Mouse (Mus musculus): ENCODE data around the gene Wdr31. TPM values are rescaled to one million over a fixed set of nuclear protein-coding genes. Genes with fewer than 3 reads are reported as not detected.
"Not testable (repeated sequence)": the region's sequence is repeated elsewhere in the genome, so short reads cannot be mapped to it uniquely, and the experiment has no call there.

The Wdr31 gene
- polyA plus RNA-seq, 1 experiment, result not detected

GRCm38 (mm10) chr4:62486162-62486696 lies 15.5 kb upstream of the Wdr31 start:
- no peak for TF ChIP-seq CTCF (IDR thresholded peaks at IDR 0.05; ENCODE audit: insufficient read depth, low read depth, low read length)
- no peak for TF ChIP-seq POLR2A (IDR thresholded peaks at IDR 0.05; ENCODE audit: insufficient read depth, low read depth, low read length)

GRCm38 (mm10) chr4:62485450-62486161 lies 14.9 kb upstream of the Wdr31 start:
- Histone ChIP-seq H3K4me3 (ENCODE audit: insufficient read depth, low read depth, low read length) (no peak overlapping the region), H3K4me1 (ENCODE audit: control insufficient read depth, insufficient read depth, low read length) (no peaks in the 10 kb centered on the region), H3K27ac (ENCODE audit: insufficient read depth, low read depth, low read length) (no peak overlapping the region)
- 83% methylated on average over 8 of the region's 8 CpGs for WGBS
- TF ChIP-seq POLR2A (IDR thresholded peaks at IDR 0.05; ENCODE audit: insufficient read depth, low read depth, low read length) (no peak), CTCF (IDR thresholded peaks at IDR 0.05; ENCODE audit: insufficient read depth, low read depth, low read length) (no peak)

More at GRCm38 (mm10) chr4:62486162-62486696, 15.5 kb upstream of the Wdr31 start:
- WGBS, result 90% methylated on average over 15 of the region's 15 CpGs
- Histone ChIP-seq H3K27ac (ENCODE audit: insufficient read depth, low read depth, low read length) (no peak overlapping the region), H3K4me3 (ENCODE audit: insufficient read depth, low read depth, low read length) (no peak overlapping the region), H3K4me1 (ENCODE audit: control insufficient read depth, insufficient read depth, low read length) (no peaks in the 10 kb centered on the region)

GRCm38 (mm10) chr4:62484928-62485327 lies 14.2 kb upstream of the Wdr31 start:
- Histone ChIP-seq H3K4me1 (ENCODE audit: control insufficient read depth, insufficient read depth, low read length) (peaks cover 4% of the 10 kb centered on the region), H3K4me3 (ENCODE audit: insufficient read depth, low read depth, low read length) (no peak overlapping the region), H3K27ac (ENCODE audit: insufficient read depth, low read depth, low read length) (no peak overlapping the region)
- WGBS, result 89% methylated on average over 3 of the region's 3 CpGs
- no peak for TF ChIP-seq CTCF (IDR thresholded peaks at IDR 0.05; ENCODE audit: insufficient read depth, low read depth, low read length)
- TF ChIP-seq POLR2A (IDR thresholded peaks at IDR 0.05; ENCODE audit: insufficient read depth, low read depth, low read length), result no peak

GRCm38 (mm10) chr4:62480709-62481605 lies 10.3 kb upstream of the Wdr31 start:
- 51% methylated on average over 10 of the region's 10 CpGs for WGBS
- Histone ChIP-seq H3K4me3 (ENCODE audit: insufficient read depth, low read depth, low read length) (no peak overlapping the region), H3K4me1 (ENCODE audit: control insufficient read depth, insufficient read depth, low read length) (peaks cover 6% of the 10 kb centered on the region), H3K27ac (ENCODE audit: insufficient read depth, low read depth, low read length) (no peak overlapping the region)
- TF ChIP-seq CTCF (IDR thresholded peaks at IDR 0.05; ENCODE audit: insufficient read depth, low read depth, low read length) (no peak), POLR2A (IDR thresholded peaks at IDR 0.05; ENCODE audit: insufficient read depth, low read depth, low read length) (no peak)

GRCm38 (mm10) chr4:62479937-62480708 lies 9.4 kb upstream of the Wdr31 start, which contains the start of gene Bspry:
Gene Bspry, plus strand, starts transcription at chr4:62480053.
- Histone ChIP-seq H3K27ac (ENCODE audit: insufficient read depth, low read depth, low read length) (no peak within 1 kb of the TSS), H3K4me3 (ENCODE audit: insufficient read depth, low read depth, low read length) (peak within 1 kb of the TSS; percentile 45), H3K4me1 (ENCODE audit: control insufficient read depth, insufficient read depth, low read length) (peaks cover 6% of the 10 kb centered on the region)
- WGBS, result 4% methylated on average over 71 of the region's 71 CpGs
- TF ChIP-seq POLR2A (IDR thresholded peaks at IDR 0.05; ENCODE audit: insufficient read depth, low read depth, low read length), result no peak
- TF ChIP-seq CTCF (IDR thresholded peaks at IDR 0.05; ENCODE audit: insufficient read depth, low read depth, low read length), result no peak

- H3K27ac ChIP-seq (ENCODE audit: insufficient read depth, low read depth, low read length); H3K4me1 ChIP-seq (ENCODE audit: control insufficient read depth, insufficient read depth, low read length): not testable (repeated sequence)
- peak overlapping the region; percentile 45; the same call in 1 of the 2 replicates for H3K4me3 ChIP-seq (ENCODE audit: insufficient read depth, low read depth, low read length)
- WGBS, result 12% methylated on average over 11 of the region's 11 CpGs
These were observed 8.9 kb upstream of the Wdr31 start for GRCm38 (mm10) chr4:62479593-62479936.

GRCm38 (mm10) chr4:62477542-62478244 lies 7.0 kb upstream of the Wdr31 start:
- 85% methylated on average over 6 of the region's 6 CpGs for WGBS
- Histone ChIP-seq H3K27ac (ENCODE audit: insufficient read depth, low read depth, low read length) (no peak overlapping the region), H3K4me1 (ENCODE audit: control insufficient read depth, insufficient read depth, low read length) (peaks cover 6% of the 10 kb centered on the region), H3K4me3 (ENCODE audit: insufficient read depth, low read depth, low read length) (no peak overlapping the region)
- TF ChIP-seq CTCF (IDR thresholded peaks at IDR 0.05; ENCODE audit: insufficient read depth, low read depth, low read length), result no peak
- TF ChIP-seq POLR2A (IDR thresholded peaks at IDR 0.05; ENCODE audit: insufficient read depth, low read depth, low read length), result no peak

- H3K4me1 ChIP-seq (ENCODE audit: control insufficient read depth, insufficient read depth, low read length), result peaks cover 6% of the 10 kb centered on the region
- H3K27ac ChIP-seq (ENCODE audit: insufficient read depth, low read depth, low read length), result no peak overlapping the region
- TF ChIP-seq POLR2A (IDR thresholded peaks at IDR 0.05; ENCODE audit: insufficient read depth, low read depth, low read length), result no peak
- no peak for TF ChIP-seq CTCF (IDR thresholded peaks at IDR 0.05; ENCODE audit: insufficient read depth, low read depth, low read length)
- WGBS, result 92% methylated on average over 6 of the region's 6 CpGs
- H3K4me3 ChIP-seq (ENCODE audit: insufficient read depth, low read depth, low read length), result no peak overlapping the region
These were observed 5.1 kb upstream of the Wdr31 start for GRCm38 (mm10) chr4:62475793-62476192.
